Mouse (Mus musculus) left cerebral cortex, adult 18-20 months (tissue): ENCODE results near the gene Fkbp1b. TPM values are rescaled to one million over a fixed set of nuclear protein-coding genes. Genes with fewer than 3 reads are reported as not detected.

Experiments used
- total RNA-seq, 2 experiments: library from RNA; stranded (reverse); gene quantifications; 2 replicates each; pipeline ENCODE4 v1.2.3; 2021

Fkbp1b gene
- total RNA-seq, 2 experiments from 2014 or later = 44.3 to 48.2 TPM

Other genes starting within 250 kb of the Fkbp1b start
- 10 to 100 TPM; 72.4 to 74.2 TPM for gene Itsn2, start 249.0 kb downstream of the Fkbp1b start, total RNA-seq
- gene Gm3625, start 248.7 kb downstream of the Fkbp1b start, total RNA-seq = not detected
- gene Fam228a, start 103.2 kb downstream of the Fkbp1b start, total RNA-seq = 1 to 10 TPM; 1.7 to 1.9 TPM
- gene Pfn4, start 72.6 kb downstream of the Fkbp1b start, total RNA-seq = 10 to 100 TPM; 10.8 to 11.0 TPM
- gene Fam228b, start 72.3 kb downstream of the Fkbp1b start, total RNA-seq = 10 to 100 TPM; 15.0 to 24.1 TPM
- 10 to 100 TPM; 72.6 to 84.1 TPM for gene Sf3b6, start 24.0 kb downstream of the Fkbp1b start, total RNA-seq
- 10 to 100 TPM; 12.0 to 12.9 TPM for gene Wdcp, start 1.7 kb upstream of the Fkbp1b start, total RNA-seq
- gene Mfsd2b, start 32.8 kb upstream of the Fkbp1b start, total RNA-seq = under 1 TPM; 0.40 to 0.63 TPM
- 10 to 100 TPM; 57.3 to 62.2 TPM for gene Ubxn2a, start 66.1 kb upstream of the Fkbp1b start, total RNA-seq
- 10 to 100 TPM; 29.6 to 30.6 TPM for gene Atad2b, start 75.8 kb upstream of the Fkbp1b start, total RNA-seq